Mouse (Mus musculus) limb, embryonic 15.5 days (tissue): Measurements from ENCODE around the gene Fam227a. TPM values are rescaled to one million over a fixed set of nuclear protein-coding genes. Genes with fewer than 3 reads are reported as not detected.

Source experiments
- ATAC-seq: fragments of 200-750 bp; cut with Nextera tagmentation; 2 replicates; pipeline ENCODE4 v1.8.0; 2017; ENCODE audit warnings: low read depth, moderate TSS enrichment; ENCODE audit not compliant: insufficient number of reproducible peaks, low FRiP score, low TSS enrichment
- H3K27ac ChIP-seq: fragments of 300-500 bp; sonication (generic); 2 replicates; pipeline ENCODE4 v1.5.1; 2015; ENCODE audit warnings: moderate library complexity, mild to moderate bottlenecking, inconsistent platforms
- H3K27me3 ChIP-seq: fragments of 300-500 bp; sonication (generic); 2 replicates; pipeline ENCODE4 v1.6.1; 2015; ENCODE audit warnings: inconsistent platforms
- H3K36me3 ChIP-seq: fragments of 300-500 bp; sonication (generic); 2 replicates; pipeline ENCODE4 v1.6.1; 2015; ENCODE audit warnings: inconsistent platforms
- H3K4me1 ChIP-seq: fragments of 300-500 bp; sonication (generic); 2 replicates; pipeline ENCODE4 v1.6.1; 2015; ENCODE audit warnings: inconsistent platforms
- H3K4me2 ChIP-seq: fragments of 300-500 bp; sonication (generic); 2 replicates; pipeline ENCODE4 v1.6.1; 2015; ENCODE audit warnings: mild to moderate bottlenecking, inconsistent platforms
- H3K4me3 ChIP-seq: fragments of 300-500 bp; sonication (generic); 2 replicates; pipeline ENCODE4 v1.5.1; 2015; ENCODE audit warnings: mild to moderate bottlenecking, inconsistent platforms
- H3K9ac ChIP-seq: fragments of 300-500 bp; sonication (generic); 2 replicates; pipeline ENCODE4 v1.6.1; 2015; ENCODE audit warnings: inconsistent platforms
- H3K9me3 ChIP-seq: fragments of 300-500 bp; sonication (generic); 2 replicates; pipeline ENCODE4 v1.6.1; 2016; ENCODE audit warnings: inconsistent platforms
- WGBS: fragments of 180-500 bp; shearing (Covaris S2); methylation state at CpG from one replicate; pipeline ENCODE4 v1.1.7; 2015; 5-methylcytosine and 5-hydroxymethylcytosine counted together
- polyA plus RNA-seq: library from polyadenylated mRNA; unstranded; fragments of >200 nt; fragmentation: Nextera tagmentation; extraction: Ambion mirVana; gene quantifications from 2 replicates; pipeline ENCODE4 v1.2.1, GENCODE M21; 2015

Fam227a gene
- polyA plus RNA-seq, 1 experiment from 2014 or later: 0.82 TPM

GRCm38 (mm10) chr15:79648130-79648529 lies 10.6 kb downstream of the Fam227a start:
- no peak overlapping the region for H3K4me2 ChIP-seq
- peaks cover 11% of the 10 kb centered on the region; the same call in 1 of the 2 replicates for H3K36me3 ChIP-seq
- H3K4me3 ChIP-seq: no peak overlapping the region
- H3K27me3 ChIP-seq: no peaks in the 10 kb centered on the region
- no peak overlapping the region for H3K27ac ChIP-seq
- H3K4me1 ChIP-seq: no peaks in the 10 kb centered on the region
- 83% methylated on average over 12 of the region's 12 CpGs for WGBS
- H3K9ac ChIP-seq: no peak overlapping the region
- ATAC-seq: no peak
- no peaks in the 10 kb centered on the region for H3K9me3 ChIP-seq

GRCm38 (mm10) chr15:79645483-79645882 lies 13.3 kb downstream of the Fam227a start:
- Histone ChIP-seq H3K4me2 (no peak overlapping the region), H3K4me1 (no peaks in the 10 kb centered on the region), H3K4me3 (no peak overlapping the region), H3K9ac (no peak overlapping the region), H3K36me3 (peaks cover 15% of the 10 kb centered on the region), H3K27me3 (no peaks in the 10 kb centered on the region), H3K9me3 (no peaks in the 10 kb centered on the region), H3K27ac (no peak overlapping the region)
- 78% methylated on average over 2 of the region's 2 CpGs for WGBS
- no peak for ATAC-seq

DNA sequence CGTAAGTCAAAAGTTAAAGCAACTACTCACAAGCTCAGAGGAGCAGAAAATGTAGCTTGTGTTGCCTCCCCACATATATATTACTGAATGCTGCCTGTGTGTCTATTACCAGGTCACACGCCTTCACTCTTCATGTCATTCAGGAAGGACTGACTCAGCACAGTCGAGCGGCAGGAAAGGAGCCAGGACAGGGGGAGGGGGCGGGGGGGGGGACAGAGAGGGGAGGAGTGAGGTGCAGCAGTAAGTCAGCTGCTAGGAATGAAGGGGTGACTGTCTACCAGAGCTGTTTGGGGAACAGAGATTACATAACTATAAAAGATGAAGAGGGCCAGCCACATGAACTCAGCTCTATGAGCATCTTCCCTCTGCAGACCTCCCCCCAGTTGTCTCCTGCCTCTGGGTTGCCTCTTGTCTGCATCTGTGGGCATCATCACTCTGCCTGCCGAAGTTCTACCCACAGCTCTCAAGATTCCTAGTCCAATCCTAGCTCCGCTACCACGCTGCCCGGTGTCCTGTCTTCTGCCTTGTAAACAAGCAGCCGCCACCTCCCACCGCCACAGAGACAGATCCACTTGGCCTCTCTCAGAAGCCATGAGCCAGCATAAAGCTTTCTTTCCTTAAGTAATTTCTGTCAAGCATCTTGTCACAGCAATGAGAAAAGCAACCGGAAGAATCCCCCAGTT lies 17.5 kb downstream of the Fam227a start:
- Histone ChIP-seq H3K27me3 (no peaks in the 10 kb centered on the region), H3K36me3 (peaks cover 6% of the 10 kb centered on the region), H3K4me3 (no peak overlapping the region), H3K4me2 (no peak overlapping the region), H3K27ac (no peak overlapping the region), H3K9me3 (no peaks in the 10 kb centered on the region), H3K9ac (no peak overlapping the region), H3K4me1 (no peaks in the 10 kb centered on the region)
- 64% methylated on average over 12 of the region's 12 CpGs for WGBS
- no peak for ATAC-seq

GRCm38 (mm10) chr15:79630471-79630870 lies 28.3 kb downstream of the Fam227a start:
- Histone ChIP-seq H3K27me3 (no peaks in the 10 kb centered on the region), H3K9ac (no peak overlapping the region), H3K27ac (no peak overlapping the region), H3K4me2 (no peak overlapping the region), H3K36me3 (peaks cover 51% of the 10 kb centered on the region), H3K9me3 (no peaks in the 10 kb centered on the region), H3K4me3 (no peak overlapping the region), H3K4me1 (no peaks in the 10 kb centered on the region)
- no peak for ATAC-seq
- WGBS: 50% methylated on average over 2 of the region's 2 CpGs

DNA sequence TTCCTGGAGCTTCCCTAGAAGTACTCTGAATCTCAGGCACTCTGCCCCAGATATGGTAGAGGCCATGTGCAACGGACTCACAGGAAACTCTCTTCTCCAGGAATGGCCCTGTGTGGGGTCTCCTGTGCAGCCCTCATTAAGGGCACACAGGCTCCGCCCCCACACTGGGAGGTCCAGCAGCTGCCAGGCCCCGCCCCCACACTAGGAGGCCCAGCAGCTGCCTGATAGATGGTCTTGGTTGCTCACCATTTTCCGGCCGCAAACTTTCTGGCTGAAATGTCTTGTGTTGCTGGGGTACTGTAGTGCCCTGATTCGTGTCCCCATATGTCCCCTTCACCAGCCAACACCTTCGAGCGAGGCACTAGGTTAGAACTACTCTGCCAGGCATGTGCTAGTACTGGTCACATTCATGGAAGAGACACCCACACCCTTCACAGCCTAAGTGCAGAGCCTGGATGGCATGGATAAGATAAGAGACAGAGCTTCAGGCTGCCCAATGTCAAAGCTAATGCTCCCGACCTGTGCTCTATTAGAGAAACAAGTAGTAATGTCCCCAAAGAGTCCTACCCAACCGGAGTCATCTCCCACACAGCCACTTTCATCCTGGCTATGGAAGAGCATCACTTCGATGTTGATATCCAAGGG lies 38.9 kb downstream of the Fam227a start:
- H3K36me3 ChIP-seq: peaks cover 18% of the 10 kb centered on the region

DNA sequence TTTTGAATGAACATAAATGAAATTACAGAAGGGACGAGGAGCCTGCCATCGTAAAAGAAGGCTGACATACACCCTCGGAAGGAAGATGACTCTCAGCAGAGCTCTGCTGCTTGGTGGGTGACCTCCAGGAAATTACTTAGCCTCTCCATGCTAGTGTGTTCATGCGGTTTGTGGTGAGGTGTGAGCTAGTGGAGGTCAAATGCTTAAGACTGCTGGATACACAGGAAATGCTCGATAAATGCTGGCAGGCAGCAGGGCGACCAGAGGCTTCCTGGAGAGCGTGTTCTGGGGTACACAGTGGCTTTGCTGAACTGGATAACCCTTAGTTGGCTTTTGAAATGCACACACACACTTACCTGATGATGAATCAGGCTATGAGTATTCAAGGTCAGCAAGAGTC lies 40.3 kb downstream of the Fam227a start:
- H3K9ac ChIP-seq: no peak overlapping the region
- no peaks in the 10 kb centered on the region for H3K27me3 ChIP-seq
- no peak for ATAC-seq
- no peak overlapping the region for H3K4me2 ChIP-seq
- 86% methylated on average over 7 of the region's 7 CpGs for WGBS
- peaks cover 18% of the 10 kb centered on the region; the same call in 1 of the 2 replicates for H3K36me3 ChIP-seq
- H3K4me3 ChIP-seq: no peak overlapping the region
- H3K9me3 ChIP-seq: no peaks in the 10 kb centered on the region
- no peak overlapping the region for H3K27ac ChIP-seq
- peaks cover 3% of the 10 kb centered on the region; the same call in 1 of the 2 replicates for H3K4me1 ChIP-seq

More for the DNA sequence above, 38.9 kb downstream of the Fam227a start:
- 76% methylated on average over 11 of the region's 11 CpGs for WGBS
- Histone ChIP-seq H3K27ac (no peak overlapping the region), H3K4me3 (no peak overlapping the region), H3K9ac (no peak overlapping the region), H3K27me3 (no peaks in the 10 kb centered on the region), H3K4me2 (no peak overlapping the region), H3K9me3 (no peaks in the 10 kb centered on the region), H3K4me1 (no peaks in the 10 kb centered on the region)
- ATAC-seq: no peak

- H3K27ac ChIP-seq: no peak overlapping the region
- peaks cover 21% of the 10 kb centered on the region for H3K36me3 ChIP-seq
- peaks cover 3% of the 10 kb centered on the region; the same call in 1 of the 2 replicates for H3K4me1 ChIP-seq
- no peaks in the 10 kb centered on the region for H3K9me3 ChIP-seq
- H3K4me3 ChIP-seq: no peak overlapping the region
- ATAC-seq: no peak
- WGBS: 83% methylated on average over 11 of the region's 11 CpGs
- no peak overlapping the region for H3K4me2 ChIP-seq
- no peak overlapping the region for H3K9ac ChIP-seq
- H3K27me3 ChIP-seq: no peaks in the 10 kb centered on the region
These were observed 41.6 kb downstream of the Fam227a start for GRCm38 (mm10) chr15:79617135-79617534.

- H3K36me3 ChIP-seq: peaks cover 21% of the 10 kb centered on the region
- H3K4me3 ChIP-seq: no peak overlapping the region
- WGBS: 84% methylated on average over 5 of the region's 5 CpGs
- H3K27me3 ChIP-seq: no peaks in the 10 kb centered on the region
- ATAC-seq: no peak
- H3K4me1 ChIP-seq: peaks cover 3% of the 10 kb centered on the region; the same call in 1 of the 2 replicates
- no peaks in the 10 kb centered on the region for H3K9me3 ChIP-seq
- H3K27ac ChIP-seq: no peak overlapping the region
- H3K4me2 ChIP-seq: no peak overlapping the region
- H3K9ac ChIP-seq: no peak overlapping the region
These were observed 42.0 kb downstream of the Fam227a start for GRCm38 (mm10) chr15:79616729-79617128.

- Histone ChIP-seq H3K27ac (no peak overlapping the region), H3K27me3 (no peaks in the 10 kb centered on the region), H3K4me3 (no peak overlapping the region), H3K36me3 (peaks cover 20% of the 10 kb centered on the region), H3K9ac (no peak overlapping the region), H3K4me2 (no peak overlapping the region), H3K9me3 (no peaks in the 10 kb centered on the region), H3K4me1 (peaks cover 3% of the 10 kb centered on the region; the same call in 1 of the 2 replicates)
- ATAC-seq: no peak
- 61% methylated on average over 7 of the region's 7 CpGs for WGBS
These were observed 43.3 kb downstream of the Fam227a start for GRCm38 (mm10) chr15:79615501-79615900.

DNA sequence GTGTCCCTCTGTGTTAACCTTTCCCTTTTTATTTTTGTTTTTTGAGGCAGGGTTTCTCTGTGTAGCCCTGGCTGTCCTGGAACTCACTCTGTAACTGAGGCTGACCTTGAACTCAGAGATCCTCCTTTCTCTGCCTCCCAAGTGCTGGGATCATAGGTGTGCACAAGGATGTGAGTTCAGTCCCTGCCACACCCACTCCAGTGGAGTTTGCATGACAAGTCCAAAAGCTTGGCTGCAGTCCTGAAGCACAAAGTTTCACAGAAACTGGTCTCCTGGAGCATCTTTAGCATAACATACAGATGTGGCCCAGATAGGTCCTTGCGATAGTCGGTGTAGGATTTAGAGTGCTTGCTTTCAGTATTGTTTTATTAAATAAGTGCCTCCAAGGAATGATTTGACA lies 49.5 kb downstream of the Fam227a start:
- Histone ChIP-seq H3K4me1 (peaks cover 11% of the 10 kb centered on the region; the same call in 1 of the 2 replicates), H3K27me3 (0 out of 2 replicates have a peak, but pooled peaks cover 7% of the 10 kb centered on the region), H3K4me2 (no peak overlapping the region), H3K27ac (no peak overlapping the region), H3K36me3 (peaks cover 10% of the 10 kb centered on the region), H3K4me3 (no peak overlapping the region), H3K9me3 (no peaks in the 10 kb centered on the region), H3K9ac (no peak overlapping the region)
- 96% methylated on average over 2 of the region's 2 CpGs for WGBS
- no peak for ATAC-seq

GRCm38 (mm10) chr15:79608214-79608613 lies 50.5 kb downstream of the Fam227a start:
- H3K9ac ChIP-seq: no peak overlapping the region
- H3K27ac ChIP-seq: no peak overlapping the region
- no peak for ATAC-seq
- no peak overlapping the region for H3K4me2 ChIP-seq
- H3K4me1 ChIP-seq: peaks cover 11% of the 10 kb centered on the region; the same call in 1 of the 2 replicates
- no peaks in the 10 kb centered on the region for H3K9me3 ChIP-seq
- 0 out of 2 replicates have a peak, but pooled peaks cover 7% of the 10 kb centered on the region for H3K27me3 ChIP-seq
- H3K36me3 ChIP-seq: peaks cover 8% of the 10 kb centered on the region
- no peak overlapping the region for H3K4me3 ChIP-seq
- 76% methylated on average over 7 of the region's 7 CpGs for WGBS

GRCm38 (mm10) chr15:79607757-79608156 lies 51.0 kb downstream of the Fam227a start:
- 0 out of 2 replicates have a peak, but pooled peaks cover 7% of the 10 kb centered on the region for H3K27me3 ChIP-seq
- 51% methylated on average over 2 of the region's 2 CpGs for WGBS

More at GRCm38 (mm10) chr15:79607757-79608156, 51.0 kb downstream of the Fam227a start:
- Histone ChIP-seq H3K9me3 (no peaks in the 10 kb centered on the region), H3K4me3 (no peak overlapping the region), H3K9ac (no peak overlapping the region), H3K27ac (no peak overlapping the region), H3K36me3 (peaks cover 7% of the 10 kb centered on the region; the same call in 1 of the 2 replicates), H3K4me2 (no peak overlapping the region), H3K4me1 (peaks cover 11% of the 10 kb centered on the region; the same call in 1 of the 2 replicates)
- ATAC-seq: no peak
